Mouse (Mus musculus): Measurements from ENCODE around the gene Gm12248. TPM values are rescaled to one million over a fixed set of nuclear protein-coding genes. Genes with fewer than 3 reads are reported as not detected.

Gm12248 gene
- polyA plus RNA-seq, 1 experiment = not detected

- H3K36me3 ChIP-seq (ENCODE audit: control insufficient read depth, insufficient read depth, low read length, poor library complexity, severe bottlenecking) = peaks cover 93% of the 10 kb centered on the region
- TF ChIP-seq EP300 (IDR thresholded peaks at IDR 0.05; ENCODE audit: insufficient read depth, low read depth, low read length) (no peak), CTCF (IDR thresholded peaks at IDR 0.05; ENCODE audit: low read depth, low read length) (no peak), POLR2A (IDR thresholded peaks at IDR 0.05; ENCODE audit: insufficient read depth, low read length) (no peak)
Measured at GRCm38 (mm10) chr11:58132026-58132425, 39.1 kb upstream of the Gm12248 start.

GRCm38 (mm10) chr11:58129302-58129843, 36.4 kb upstream of the Gm12248 start:
- Histone ChIP-seq H3K27ac (ENCODE audit: insufficient read depth, low read length) (no peak overlapping the region), H3K4me3 (ENCODE audit: low read depth, low read length) (no peak overlapping the region), H3K4me1 (ENCODE audit: control insufficient read depth, insufficient read depth, low read length) (no peaks in the 10 kb centered on the region), H3K9me3 (replicated peaks; ENCODE audit: control insufficient read depth, insufficient read depth, low read length, poor library complexity, severe bottlenecking) (no peaks in the 10 kb centered on the region), H3K27me3 (ENCODE audit: control insufficient read depth, insufficient read depth, low read length, poor library complexity, severe bottlenecking) (no peaks in the 10 kb centered on the region), H3K9ac (ENCODE audit: low read depth, poor library complexity, severe bottlenecking) (no peak overlapping the region), H3K36me3 (ENCODE audit: control insufficient read depth, insufficient read depth, low read length, poor library complexity, severe bottlenecking) (peaks cover 80% of the 10 kb centered on the region)
- TF ChIP-seq POLR2A (IDR thresholded peaks at IDR 0.05; ENCODE audit: insufficient read depth, low read length) = no peak
- no peak for TF ChIP-seq EP300 (IDR thresholded peaks at IDR 0.05; ENCODE audit: insufficient read depth, low read depth, low read length)
- TF ChIP-seq CTCF (IDR thresholded peaks at IDR 0.05; ENCODE audit: low read depth, low read length) = no peak

More at GRCm38 (mm10) chr11:58132026-58132425, 39.1 kb upstream of the Gm12248 start:
- H3K27me3 ChIP-seq (ENCODE audit: control insufficient read depth, insufficient read depth, low read length, poor library complexity, severe bottlenecking) = no peaks in the 10 kb centered on the region
- no peaks in the 10 kb centered on the region for H3K4me1 ChIP-seq (ENCODE audit: control insufficient read depth, insufficient read depth, low read length)
- H3K9me3 ChIP-seq (replicated peaks; ENCODE audit: control insufficient read depth, insufficient read depth, low read length, poor library complexity, severe bottlenecking) = no peaks in the 10 kb centered on the region
- no peak overlapping the region for H3K27ac ChIP-seq (ENCODE audit: insufficient read depth, low read length)
- H3K4me3 ChIP-seq (ENCODE audit: low read depth, low read length) = no peak overlapping the region
- no peak overlapping the region for H3K9ac ChIP-seq (ENCODE audit: low read depth, poor library complexity, severe bottlenecking)

- Histone ChIP-seq H3K4me3 (ENCODE audit: low read depth, low read length) (no peak overlapping the region), H3K27me3 (ENCODE audit: control insufficient read depth, insufficient read depth, low read length, poor library complexity, severe bottlenecking) (no peaks in the 10 kb centered on the region), H3K9me3 (replicated peaks; ENCODE audit: control insufficient read depth, insufficient read depth, low read length, poor library complexity, severe bottlenecking) (no peaks in the 10 kb centered on the region), H3K4me1 (ENCODE audit: control insufficient read depth, insufficient read depth, low read length) (no peaks in the 10 kb centered on the region), H3K27ac (ENCODE audit: insufficient read depth, low read length) (no peak overlapping the region), H3K9ac (ENCODE audit: low read depth, poor library complexity, severe bottlenecking) (no peak overlapping the region), H3K36me3 (ENCODE audit: control insufficient read depth, insufficient read depth, low read length, poor library complexity, severe bottlenecking) (peaks cover 78% of the 10 kb centered on the region)
- no peak for TF ChIP-seq POLR2A (IDR thresholded peaks at IDR 0.05; ENCODE audit: insufficient read depth, low read length)
- no peak for TF ChIP-seq EP300 (IDR thresholded peaks at IDR 0.05; ENCODE audit: insufficient read depth, low read depth, low read length)
Measured at GRCm38 (mm10) chr11:58127544-58127943, 34.6 kb upstream of the Gm12248 start.

- H3K9ac ChIP-seq (ENCODE audit: low read depth, poor library complexity, severe bottlenecking) = no peak overlapping the region
Measured at GRCm38 (mm10) chr11:58126397-58127160, 33.6 kb upstream of the Gm12248 start.

GRCm38 (mm10) chr11:58125021-58125420, 32.1 kb upstream of the Gm12248 start:
- H3K9ac ChIP-seq (ENCODE audit: low read depth, poor library complexity, severe bottlenecking) = no peak overlapping the region
- H3K9me3 ChIP-seq (replicated peaks; ENCODE audit: control insufficient read depth, insufficient read depth, low read length, poor library complexity, severe bottlenecking) = no peaks in the 10 kb centered on the region
- TF ChIP-seq EP300 (IDR thresholded peaks at IDR 0.05; ENCODE audit: insufficient read depth, low read depth, low read length) (no peak), POLR2A (IDR thresholded peaks at IDR 0.05; ENCODE audit: insufficient read depth, low read length) (no peak), CTCF (IDR thresholded peaks at IDR 0.05; ENCODE audit: low read depth, low read length) (no peak)
- no peak overlapping the region for H3K4me3 ChIP-seq (ENCODE audit: low read depth, low read length)
- H3K36me3 ChIP-seq (ENCODE audit: control insufficient read depth, insufficient read depth, low read length, poor library complexity, severe bottlenecking) = peaks cover 77% of the 10 kb centered on the region
- no peaks in the 10 kb centered on the region for H3K4me1 ChIP-seq (ENCODE audit: control insufficient read depth, insufficient read depth, low read length)
- no peaks in the 10 kb centered on the region for H3K27me3 ChIP-seq (ENCODE audit: control insufficient read depth, insufficient read depth, low read length, poor library complexity, severe bottlenecking)
- no peak overlapping the region for H3K27ac ChIP-seq (ENCODE audit: insufficient read depth, low read length)

More at GRCm38 (mm10) chr11:58126397-58127160, 33.6 kb upstream of the Gm12248 start:
- Histone ChIP-seq H3K4me1 (ENCODE audit: control insufficient read depth, insufficient read depth, low read length) (no peaks in the 10 kb centered on the region), H3K27ac (ENCODE audit: insufficient read depth, low read length) (no peak overlapping the region), H3K36me3 (ENCODE audit: control insufficient read depth, insufficient read depth, low read length, poor library complexity, severe bottlenecking) (peaks cover 77% of the 10 kb centered on the region), H3K4me3 (ENCODE audit: low read depth, low read length) (no peak overlapping the region), H3K27me3 (ENCODE audit: control insufficient read depth, insufficient read depth, low read length, poor library complexity, severe bottlenecking) (no peaks in the 10 kb centered on the region), H3K9me3 (replicated peaks; ENCODE audit: control insufficient read depth, insufficient read depth, low read length, poor library complexity, severe bottlenecking) (no peaks in the 10 kb centered on the region)
- no peak for TF ChIP-seq EP300 (IDR thresholded peaks at IDR 0.05; ENCODE audit: insufficient read depth, low read depth, low read length)
- no peak for TF ChIP-seq POLR2A (IDR thresholded peaks at IDR 0.05; ENCODE audit: insufficient read depth, low read length)
- TF ChIP-seq CTCF (IDR thresholded peaks at IDR 0.05; ENCODE audit: low read depth, low read length) = no peak

- Histone ChIP-seq H3K9me3 (replicated peaks; ENCODE audit: control insufficient read depth, insufficient read depth, low read length, poor library complexity, severe bottlenecking) (no peaks in the 10 kb centered on the region), H3K27me3 (ENCODE audit: control insufficient read depth, insufficient read depth, low read length, poor library complexity, severe bottlenecking) (no peaks in the 10 kb centered on the region), H3K36me3 (ENCODE audit: control insufficient read depth, insufficient read depth, low read length, poor library complexity, severe bottlenecking) (peaks cover 70% of the 10 kb centered on the region)
Measured at GRCm38 (mm10) chr11:58123711-58124110, 30.8 kb upstream of the Gm12248 start.

More at GRCm38 (mm10) chr11:58123711-58124110, 30.8 kb upstream of the Gm12248 start:
- Histone ChIP-seq H3K27ac (ENCODE audit: insufficient read depth, low read length) (no peak overlapping the region), H3K4me3 (ENCODE audit: low read depth, low read length) (no peak overlapping the region), H3K4me1 (ENCODE audit: control insufficient read depth, insufficient read depth, low read length) (no peaks in the 10 kb centered on the region), H3K9ac (ENCODE audit: low read depth, poor library complexity, severe bottlenecking) (no peak overlapping the region)
- no peak for TF ChIP-seq EP300 (IDR thresholded peaks at IDR 0.05; ENCODE audit: insufficient read depth, low read depth, low read length)

Data from ES-Bruce4 (cell line).